Mouse (Mus musculus) left cerebral cortex, adult 11 months (tissue): ENCODE measurements around the gene Insl6.

Experiments
- DNase-seq: peaks from one replicate; pipeline ENCODE4 v3.0.0; 2022; ENCODE audit warnings: low spot score

Gene Insl6

DNA sequence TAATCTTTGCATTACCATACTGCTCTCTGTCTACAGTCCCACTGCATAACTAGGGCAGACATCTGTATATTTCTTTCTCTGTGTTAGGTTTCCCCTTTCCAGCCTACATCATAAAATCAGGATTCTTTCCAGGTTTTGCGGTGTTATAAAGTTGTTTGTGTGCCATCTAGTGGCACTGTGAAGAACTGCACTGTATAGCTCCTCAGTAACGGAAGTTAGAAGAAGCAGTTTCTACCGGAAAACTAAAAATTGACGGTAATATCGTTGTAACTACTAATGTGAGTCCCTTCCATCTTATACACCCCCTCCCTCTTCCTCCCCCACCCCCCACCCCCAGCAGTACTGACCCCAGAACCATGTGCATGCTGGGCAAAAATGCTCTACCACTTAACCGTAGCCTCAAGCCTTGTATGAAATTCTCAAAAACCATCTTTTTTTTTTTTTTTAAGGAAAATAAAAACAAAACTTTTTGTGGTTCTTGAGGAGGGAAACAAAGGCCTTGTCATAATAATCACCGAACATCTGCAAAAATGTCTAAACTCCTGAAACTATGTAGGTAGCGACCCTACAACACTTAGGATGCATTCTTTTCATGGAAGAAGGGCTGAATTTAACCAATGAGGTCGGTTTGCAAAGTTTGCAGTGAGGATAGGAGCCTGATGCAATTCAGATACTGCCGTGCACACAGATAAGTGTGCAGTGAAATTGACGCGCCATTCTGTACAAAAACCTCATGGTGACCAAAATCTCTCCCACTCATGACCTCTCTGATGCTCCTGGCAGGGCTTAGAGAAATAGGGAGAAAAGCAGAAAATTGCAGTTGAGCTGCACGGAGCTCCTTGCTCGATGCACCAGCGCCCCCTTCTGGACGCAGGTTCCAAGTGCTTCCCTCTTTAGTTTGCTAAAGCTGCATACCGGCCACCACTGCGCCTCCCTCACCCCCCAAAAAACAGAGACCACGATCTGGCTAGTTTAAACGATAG is 30.0 kb upstream of the Insl6 start:
- peak; percentile 57 for DNase-seq

GRCm38 (mm10) chr19:29350991-29351390 is 25.8 kb upstream of the Insl6 start:
- no peak for DNase-seq

GRCm38 (mm10) chr19:29345636-29346035 is 20.5 kb upstream of the Insl6 start:
- DNase-seq = no peak

GRCm38 (mm10) chr19:29344868-29345267 is 19.7 kb upstream of the Insl6 start:
- DNase-seq = no peak

DNA sequence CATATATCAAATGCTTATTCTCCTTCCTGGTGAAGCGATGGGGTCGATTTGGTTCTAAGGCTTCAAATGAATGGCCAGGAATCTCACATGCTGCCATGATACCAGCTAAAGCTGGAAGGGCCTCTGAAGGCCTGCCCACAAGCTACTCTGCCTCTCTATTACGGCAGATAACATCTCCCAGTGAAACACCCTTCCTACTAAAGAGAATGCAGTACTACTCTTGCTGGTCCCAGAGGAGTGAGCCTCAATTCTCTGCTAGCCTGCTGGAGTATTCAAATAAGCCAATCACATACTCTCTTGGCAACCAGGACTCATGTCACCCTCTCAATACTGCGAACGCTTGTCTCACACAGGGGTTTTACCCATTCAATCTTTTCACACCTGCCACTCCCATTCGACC is 17.1 kb upstream of the Insl6 start:
- DNase-seq = no peak

GRCm38 (mm10) chr19:29341029-29341428 is 15.9 kb upstream of the Insl6 start:
- no peak for DNase-seq

GRCm38 (mm10) chr19:29336624-29337023 is 11.5 kb upstream of the Insl6 start:
- DNase-seq = no peak

- no peak for DNase-seq
Measured at GRCm38 (mm10) chr19:29334068-29334745, 9.1 kb upstream of the Insl6 start, which contains the start of gene Rln1. Gene Rln1 (minus strand): TSS chr19:29334670.

DNA sequence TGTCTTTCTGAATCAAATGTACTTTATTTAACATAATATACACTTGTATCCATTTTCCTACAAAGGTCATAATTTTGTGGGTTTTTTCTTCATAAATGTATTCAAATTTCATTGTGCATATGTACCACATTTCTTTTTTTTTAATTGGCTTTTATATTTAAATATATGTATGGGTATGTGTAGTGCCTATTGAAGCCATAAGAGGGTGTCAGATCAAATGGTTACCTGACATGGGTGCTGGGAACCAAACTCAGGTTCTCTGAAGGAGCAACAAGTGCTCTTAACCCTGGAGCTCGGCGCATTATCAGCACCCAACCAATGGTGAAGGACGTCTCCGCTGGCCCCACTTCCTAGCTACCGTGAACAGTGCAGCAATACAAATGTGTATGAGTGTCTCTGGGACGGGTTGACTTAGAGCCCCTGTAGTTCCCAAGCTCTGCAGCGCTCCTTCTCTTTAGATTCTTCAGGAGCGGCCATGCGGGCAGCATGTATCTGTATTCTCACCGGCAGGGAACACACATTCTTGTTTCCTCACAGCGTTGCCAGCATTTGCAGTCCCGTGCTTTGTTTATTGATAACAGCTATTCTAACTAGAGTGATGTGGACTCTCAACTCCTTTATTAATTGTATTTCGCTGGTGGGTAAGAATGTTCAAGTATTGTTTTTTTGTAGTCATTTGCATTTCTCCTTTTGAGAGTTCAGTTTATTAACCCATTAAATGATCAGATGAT is 1.8 kb upstream of the Insl6 start:
- DNase-seq = no peak

DNA sequence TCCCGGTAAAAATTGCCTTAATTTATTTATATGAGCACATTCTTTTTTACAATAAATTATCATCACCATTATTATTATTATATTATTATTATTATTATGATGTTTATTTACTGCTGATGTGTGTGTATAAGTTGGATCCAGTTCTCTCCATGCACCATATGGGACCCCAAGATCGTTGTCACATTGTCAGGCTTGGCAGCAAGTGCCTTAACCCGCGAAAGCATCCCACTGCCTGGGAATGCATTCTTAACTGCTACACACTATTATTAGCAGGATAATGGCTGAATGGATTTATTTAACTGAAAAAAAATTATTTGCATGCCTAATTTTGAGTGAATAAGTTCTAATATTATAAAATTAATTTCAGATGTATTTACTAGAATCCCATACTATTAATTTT is 1.2 kb upstream of the Insl6 start:
- DNase-seq = no peak

DNA sequence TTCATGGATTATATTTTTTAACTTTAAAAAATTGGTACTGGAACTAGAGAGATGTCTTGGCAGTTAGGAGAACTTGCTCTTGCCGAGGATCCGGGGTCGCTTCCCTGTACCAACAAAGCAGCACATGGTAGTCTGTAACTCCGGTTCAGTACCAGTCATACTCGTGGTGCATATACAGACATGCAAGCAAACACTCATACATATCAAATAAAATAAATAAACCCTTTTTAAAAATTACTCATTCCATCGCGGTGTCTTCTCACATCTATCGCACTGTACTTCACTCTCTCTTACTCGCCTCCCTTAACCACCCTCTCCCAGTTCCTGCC is 660 bp upstream of the Insl6 start:
- no peak for DNase-seq

- DNase-seq = no peak
Measured at GRCm38 (mm10) chr19:29323416-29324049, 1.6 kb downstream of the Insl6 start.

DNA sequence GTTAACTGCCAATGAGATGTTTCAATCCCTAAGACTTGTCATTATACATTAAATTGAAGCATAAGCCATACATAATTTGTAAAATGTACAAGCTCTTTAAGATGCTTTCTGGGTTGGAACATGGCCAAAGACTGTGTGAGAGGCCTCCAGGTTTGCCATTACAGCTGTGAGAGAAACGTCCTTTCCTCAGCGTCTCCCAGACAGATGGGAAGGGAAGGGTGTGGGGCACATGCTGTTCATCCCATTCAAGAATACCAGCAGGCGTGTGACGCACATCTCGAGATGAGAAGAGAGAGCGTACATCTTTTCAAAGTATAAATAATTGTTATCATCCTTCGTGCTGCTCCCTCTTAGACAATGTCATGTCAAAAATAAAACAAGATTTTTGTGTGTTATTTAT is 12.5 kb downstream of the Insl6 start:
- DNase-seq = no peak

GRCm38 (mm10) chr19:29311791-29312190 is 13.4 kb downstream of the Insl6 start:
- DNase-seq = no peak

DNA sequence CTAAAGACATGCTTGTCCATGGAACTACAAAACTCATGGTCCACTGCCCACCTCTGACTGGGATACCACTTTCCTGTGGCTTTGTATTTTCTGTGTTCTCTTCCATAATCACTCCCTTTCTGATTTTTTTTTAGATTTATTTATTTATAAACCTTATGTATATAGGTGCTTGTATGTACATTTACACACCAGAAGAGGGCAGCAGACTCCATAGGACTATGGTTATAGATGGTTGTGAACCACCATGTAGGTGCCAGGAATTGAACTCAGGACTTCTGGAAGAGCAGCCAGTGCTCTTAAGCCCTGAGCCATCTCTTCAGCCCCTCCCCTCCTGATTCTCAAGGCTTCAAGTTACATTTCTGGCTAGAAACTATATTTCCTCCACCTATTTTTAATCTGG is 16.3 kb downstream of the Insl6 start:
- DNase-seq = no peak

DNA sequence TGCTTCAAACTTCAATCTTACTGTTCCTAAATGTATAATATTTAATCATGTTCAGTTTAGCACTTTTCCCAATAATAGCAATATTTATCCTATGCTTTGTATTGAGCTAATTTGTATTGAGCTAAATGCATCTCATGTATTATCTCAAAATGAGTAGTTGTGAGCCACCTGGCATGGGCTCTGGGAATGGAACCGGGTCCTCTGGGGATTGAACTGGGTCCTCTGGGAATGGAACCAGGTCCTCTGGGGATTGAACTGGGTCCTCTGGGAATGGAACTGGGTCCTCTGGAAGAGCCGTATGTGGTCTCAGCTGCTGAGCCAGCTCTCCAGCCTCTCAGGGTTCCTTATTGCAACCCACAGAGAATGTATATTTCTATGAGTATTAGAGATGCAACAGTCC is 23.0 kb downstream of the Insl6 start:
- DNase-seq = no peak

DNA sequence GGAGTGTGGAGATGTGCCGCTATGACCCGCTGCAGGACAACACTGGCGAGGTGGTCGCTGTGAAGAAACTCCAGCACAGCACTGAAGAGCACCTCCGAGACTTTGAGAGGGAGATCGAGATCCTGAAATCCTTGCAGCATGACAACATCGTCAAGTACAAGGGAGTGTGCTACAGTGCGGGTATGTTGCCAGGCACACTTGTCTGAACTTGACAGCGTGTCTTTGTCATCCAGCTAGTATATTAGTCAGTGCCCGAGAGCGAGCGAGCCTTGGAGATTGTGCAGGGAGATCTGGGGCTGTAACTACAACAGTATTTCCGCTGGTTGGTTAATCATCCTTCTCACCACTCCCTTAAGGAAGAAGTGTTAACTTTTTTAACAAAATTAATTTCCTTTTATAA is 24.2 kb downstream of the Insl6 start:
- no peak for DNase-seq

- DNase-seq = no peak
Measured at GRCm38 (mm10) chr19:29297366-29297765, 27.8 kb downstream of the Insl6 start.

DNA sequence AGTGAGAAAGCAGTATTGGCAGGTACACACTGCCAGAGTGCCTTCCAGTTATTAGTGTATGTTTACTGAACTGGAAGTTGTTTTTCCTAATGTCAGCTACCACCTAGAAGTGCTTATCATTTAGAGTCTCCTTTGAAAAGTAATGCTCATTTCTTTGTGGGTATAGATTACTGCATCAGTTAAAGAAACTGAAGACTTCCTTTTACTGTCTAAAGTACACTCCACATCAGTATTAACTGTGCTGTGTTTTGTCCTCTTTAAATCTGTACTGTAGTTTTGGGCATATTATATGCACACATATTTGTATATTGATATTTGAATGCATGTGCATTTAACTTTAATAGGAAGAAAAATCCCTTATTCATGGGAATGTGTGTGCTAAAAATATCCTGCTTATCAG is 29.0 kb downstream of the Insl6 start:
- DNase-seq = no peak

GRCm38 (mm10) chr19:29294756-29295155 is 30.4 kb downstream of the Insl6 start:
- no peak for DNase-seq

GRCm38 (mm10) chr19:29292546-29292945 is 32.6 kb downstream of the Insl6 start:
- no peak for DNase-seq

GRCm38 (mm10) chr19:29291532-29291931 is 33.6 kb downstream of the Insl6 start:
- no peak for DNase-seq
